Mouse (Mus musculus) C2C12 (cell line): ENCODE results near the gene Gstp2.

Source experiments
- CTCF ChIP-seq: IDR thresholded peaks from one replicate; pipeline ENCODE4 v1.5.1; 2011; ENCODE audit not compliant: control insufficient read depth, insufficient read depth, insufficient read length
- MAX ChIP-seq: IDR thresholded peaks from one replicate; pipeline ENCODE4 v1.6.1; 2011; ENCODE audit warnings: mild to moderate bottlenecking, control low read depth

DNA sequence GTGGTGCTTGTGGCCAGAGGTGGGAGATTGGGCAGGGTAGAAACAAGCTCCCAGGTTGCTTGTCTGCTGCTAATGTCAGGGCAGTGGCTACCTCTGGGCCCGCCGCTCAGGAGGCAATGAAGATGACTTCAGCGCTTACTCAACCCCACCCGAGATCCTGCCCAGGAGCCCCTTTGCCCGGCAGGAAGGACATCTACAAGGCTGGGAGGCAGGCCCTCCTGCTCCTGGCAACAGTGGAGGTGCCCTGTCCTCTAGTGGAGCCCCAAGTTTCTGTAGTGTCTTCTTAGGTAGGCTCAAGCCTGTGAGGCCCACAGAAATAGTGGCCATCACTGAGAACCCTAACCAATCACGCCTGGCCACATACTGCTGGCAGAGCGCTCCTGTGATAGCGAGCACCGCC lies 40.7 kb downstream of the Gstp2 start:
- TF ChIP-seq CTCF (no peak), MAX (no peak)
